Mouse (Mus musculus) intestine, postnatal 0 days (tissue): ENCODE measurements at regions not wholly inside any gene's neighbourhood (a gene's known extent, or its start where the extent isn't known, plus 50 kb on each side); places are given as distances from the start of the nearest gene placed in this dataset.

Experiments
- ATAC-seq: fragments of 200-750 bp; cut with Nextera tagmentation; 2 replicates; pipeline ENCODE4 v1.8.0; 2017; ENCODE audit warnings: mild to moderate bottlenecking, moderate TSS enrichment, moderate library complexity
- H3K27ac ChIP-seq: fragments of 300-500 bp; sonication (generic); 2 replicates; pipeline ENCODE4 v1.5.1; 2014; ENCODE audit warnings: mild to moderate bottlenecking, low read depth, low read length, moderate library complexity
- H3K27me3 ChIP-seq: fragments of 300-500 bp; sonication (generic); replicated peaks from 2 replicates; pipeline ENCODE4 v1.6.1; 2014; ENCODE audit warnings: low read length, mixed read lengths; ENCODE audit not compliant: control insufficient read depth, insufficient read depth
- H3K36me3 ChIP-seq: fragments of 300-500 bp; sonication (generic); 2 replicates; pipeline ENCODE4 v1.6.1; 2014; ENCODE audit warnings: mild to moderate bottlenecking, moderate library complexity; ENCODE audit not compliant: control insufficient read depth, insufficient read depth
- H3K4me1 ChIP-seq: fragments of 300-500 bp; sonication (generic); replicated peaks from 2 replicates; pipeline ENCODE4 v1.6.1; 2014; ENCODE audit warnings: antibody characterized with exemption, low read length, mixed read lengths; ENCODE audit not compliant: control insufficient read depth, insufficient read depth
- H3K4me2 ChIP-seq: fragments of 300-500 bp; sonication (generic); replicated peaks from 2 replicates; pipeline ENCODE4 v1.6.1; 2014; ENCODE audit warnings: low read depth, mild to moderate bottlenecking, moderate library complexity
- H3K4me3 ChIP-seq: fragments of 300-500 bp; sonication (generic); 2 replicates; pipeline ENCODE4 v1.5.1; 2014; ENCODE audit warnings: low read depth, low read length
- H3K9ac ChIP-seq: fragments of 300-500 bp; sonication (generic); 2 replicates; pipeline ENCODE4 v1.6.1; 2014; ENCODE audit warnings: mild to moderate bottlenecking, low read depth, low read length
- H3K9me3 ChIP-seq: fragments of 300-500 bp; sonication (generic); 2 replicates; pipeline ENCODE4 v1.6.1; 2016; ENCODE audit warnings: mixed run types; ENCODE audit not compliant: control insufficient read depth
- CTCF ChIP-seq: sonication (generic); IDR thresholded peaks from 2 replicates; pipeline ENCODE4 v1.5.1; 2016; ENCODE audit warnings: low read depth, mild to moderate bottlenecking, control low read depth, antibody characterized with exemption, moderate library complexity
- WGBS: fragments of 180-500 bp; shearing (Covaris S2); extraction: QIAGEN DNeasy Blood & Tissue Kit; methylation state at CpG from one replicate; pipeline ENCODE4 v1.1.7; 2014; 5-methylcytosine and 5-hydroxymethylcytosine counted together

- Histone ChIP-seq H3K27ac (no peak overlapping the region), H3K9ac (no peak overlapping the region)
- 56% methylated on average over 9 of the region's 9 CpGs for WGBS
These were observed 60.3 kb upstream of the Wnt4 start for GRCm38 (mm10) chr4:137216908-137217497.

GRCm38 (mm10) chr4:137214573-137214972, 62.7 kb upstream of the Wnt4 start:
- Histone ChIP-seq H3K27ac (no peak overlapping the region), H3K9ac (no peak overlapping the region), H3K4me2 (no peak overlapping the region), H3K36me3 (no peaks in the 10 kb centered on the region), H3K27me3 (0 out of 2 replicates have a peak, but pooled peaks cover 3% of the 10 kb centered on the region), H3K4me3 (no peak overlapping the region), H3K4me1 (no peaks in the 10 kb centered on the region), H3K9me3 (no peaks in the 10 kb centered on the region)
- 62% methylated on average over 8 of the region's 8 CpGs for WGBS
- no peak for TF ChIP-seq CTCF
- ATAC-seq, result no peak

More at GRCm38 (mm10) chr4:137216908-137217497, 60.3 kb upstream of the Wnt4 start:
- no peak for ATAC-seq
- Histone ChIP-seq H3K4me1 (no peaks in the 10 kb centered on the region), H3K36me3 (no peaks in the 10 kb centered on the region), H3K4me3 (no peak overlapping the region), H3K4me2 (no peak overlapping the region), H3K9me3 (no peaks in the 10 kb centered on the region), H3K27me3 (0 out of 2 replicates have a peak, but pooled peaks cover 3% of the 10 kb centered on the region)
- TF ChIP-seq CTCF, result no peak

- Histone ChIP-seq H3K27ac (no peak overlapping the region), H3K4me2 (no peak overlapping the region), H3K4me3 (no peak overlapping the region), H3K4me1 (no peaks in the 10 kb centered on the region), H3K9me3 (no peaks in the 10 kb centered on the region), H3K36me3 (no peaks in the 10 kb centered on the region), H3K9ac (no peak overlapping the region), H3K27me3 (0 out of 2 replicates have a peak, but pooled peaks cover 3% of the 10 kb centered on the region)
- ATAC-seq, result no peak
- 58% methylated on average over 9 of the region's 9 CpGs for WGBS
- TF ChIP-seq CTCF, result no peak
These were observed 64.4 kb upstream of the Wnt4 start for GRCm38 (mm10) chr4:137212846-137213245.

GRCm38 (mm10) chr4:137212106-137212505, 65.2 kb upstream of the Wnt4 start:
- H3K4me2 ChIP-seq, result no peak overlapping the region
- no peak overlapping the region for H3K27ac ChIP-seq
- no peaks in the 10 kb centered on the region for H3K9me3 ChIP-seq
- H3K27me3 ChIP-seq, result 0 out of 2 replicates have a peak, but pooled peaks cover 3% of the 10 kb centered on the region
- H3K4me1 ChIP-seq, result no peaks in the 10 kb centered on the region
- H3K9ac ChIP-seq, result no peak overlapping the region
- no peaks in the 10 kb centered on the region for H3K36me3 ChIP-seq
- no peak overlapping the region for H3K4me3 ChIP-seq
- WGBS, result 12% methylated on average over 14 of the region's 14 CpGs
- no peak for TF ChIP-seq CTCF
- no peak for ATAC-seq

GRCm38 (mm10) chr4:137211288-137211687, 66.0 kb upstream of the Wnt4 start:
- H3K4me3 ChIP-seq, result no peak overlapping the region
- H3K27ac ChIP-seq, result no peak overlapping the region
- H3K9me3 ChIP-seq, result no peaks in the 10 kb centered on the region
- H3K36me3 ChIP-seq, result no peaks in the 10 kb centered on the region
- no peak for TF ChIP-seq CTCF
- WGBS, result 73% methylated on average over 4 of the region's 4 CpGs
- H3K27me3 ChIP-seq, result 0 out of 2 replicates have a peak, but pooled peaks cover 3% of the 10 kb centered on the region
- no peak overlapping the region for H3K9ac ChIP-seq
- no peak for ATAC-seq
- no peaks in the 10 kb centered on the region for H3K4me1 ChIP-seq
- H3K4me2 ChIP-seq, result no peak overlapping the region

- 0 out of 2 replicates have a peak, but pooled peaks cover 3% of the 10 kb centered on the region for H3K27me3 ChIP-seq
- no peak overlapping the region for H3K9ac ChIP-seq
- no peak for TF ChIP-seq CTCF
- ATAC-seq, result peak; percentile 85
- H3K4me1 ChIP-seq, result no peaks in the 10 kb centered on the region
- H3K4me2 ChIP-seq, result peak overlapping the region; percentile 6; the same call in 1 of the 2 replicates
- H3K27ac ChIP-seq, result no peak overlapping the region
- H3K4me3 ChIP-seq, result no peak overlapping the region
- H3K9me3 ChIP-seq, result no peaks in the 10 kb centered on the region
- 62% methylated on average over 4 of the region's 4 CpGs for WGBS
- no peaks in the 10 kb centered on the region for H3K36me3 ChIP-seq
These were observed 66.8 kb upstream of the Wnt4 start for GRCm38 (mm10) chr4:137210525-137210924.

GRCm38 (mm10) chr4:137200968-137201367, 76.3 kb upstream of the Wnt4 start:
- Histone ChIP-seq H3K36me3 (no peaks in the 10 kb centered on the region), H3K27ac (no peak overlapping the region), H3K27me3 (no peaks in the 10 kb centered on the region), H3K9ac (no peak overlapping the region), H3K9me3 (no peaks in the 10 kb centered on the region), H3K4me1 (no peaks in the 10 kb centered on the region), H3K4me3 (no peak overlapping the region), H3K4me2 (no peak overlapping the region)
- no peak for ATAC-seq
- TF ChIP-seq CTCF, result no peak
- 69% methylated on average over 7 of the region's 7 CpGs for WGBS
